Mouse (Mus musculus) heart, postnatal 0 days (tissue): ENCODE measurements around the gene Rgs16.

ENCODE experiments used
- CTCF ChIP-seq: IDR thresholded peaks from 2 replicates; pipeline ENCODE4 v1.5.1; 2016; ENCODE audit warnings: antibody characterized with exemption, control low read depth, low read depth
- EP300 ChIP-seq: IDR thresholded peaks from 2 replicates; pipeline ENCODE4 v1.6.1; 2016; ENCODE audit warnings: antibody characterized with exemption, low read depth

DNA sequence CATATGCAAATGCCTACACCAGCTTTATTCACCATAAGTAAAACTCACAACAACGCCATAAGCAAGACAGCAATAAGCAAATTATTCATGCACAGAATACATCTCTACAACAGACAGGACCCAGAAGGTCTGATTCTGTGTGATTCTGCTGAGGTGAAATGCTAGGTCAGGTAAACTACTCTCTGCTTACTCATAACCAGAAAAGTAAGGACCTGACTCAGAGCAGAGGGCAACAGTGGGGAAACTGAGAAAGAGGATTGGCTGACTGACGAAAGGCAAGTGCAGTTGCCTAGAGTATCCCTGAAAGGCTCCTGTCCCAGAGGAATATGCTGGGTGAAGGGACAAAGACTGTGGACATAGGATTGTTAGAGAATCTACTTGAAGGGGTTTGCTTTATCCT lies 27.5 kb upstream of the Rgs16 start:
- no peak for TF ChIP-seq EP300
- TF ChIP-seq CTCF, result no peak
